Mouse (Mus musculus) stomach, postnatal 0 days (tissue): ENCODE measurements around the gene Snd1.

Experiments
- CTCF ChIP-seq: IDR thresholded peaks from 2 replicates; pipeline ENCODE4 v1.5.1; 2016; ENCODE audit warnings: antibody characterized with exemption, low read depth, mild to moderate bottlenecking, moderate library complexity
- EP300 ChIP-seq: optimal IDR thresholded peaks from 2 replicates; pipeline ENCODE3; 2016; ENCODE audit warnings: antibody characterized with exemption

GRCm38 (mm10) chr6:28482711-28483315, 7.9 kb downstream of the Snd1 start:
- no peak for TF ChIP-seq CTCF
- TF ChIP-seq EP300 = no peak
